10 mouse cellular contexts compared by ENCODE assay signal in genomic region chr5:49857202-49857601, GRCm38 (mm10).
DNase-seq lines count a peak whose midpoint lies in the region; ATAC-seq lines count a peak whose summit lies in the region.
"Had no signal": no experiment of that assay in that cellular context is flagged by ENCODE, and none has a peak within 500 bp of the region (broad histone marks: within the 10 kb centered on the region; RNA-seq: fewer than 3 reads in every experiment).

No protein-coding gene starts in this region.

- ATAC-seq in megakaryocyte progenitor cell, adult 5-6 weeks (replicated peaks; ENCODE audit: poor library complexity) = peak; percentile 44; the same call in 1 of the 2 replicates

- intact Hi-C loops in heart, postnatal 10 days (cut with DNase I) = no loop called here

- no peaks in the 10 kb centered on the region for H3K4me1 ChIP-seq in limb, embryonic 10.5 days
- H3K4me1 ChIP-seq in heart, embryonic 10.5 days = no peaks in the 10 kb centered on the region
- H3K4me1 ChIP-seq: embryonic facial prominence, embryonic 12.5 days; heart, embryonic 15.5 days had no signal

- no peak overlapping the region for H3K27ac ChIP-seq in limb, embryonic 10.5 days
- H3K27ac ChIP-seq in heart, embryonic 10.5 days = no peak overlapping the region
- H3K27ac ChIP-seq: embryonic facial prominence, embryonic 12.5 days; heart, embryonic 15.5 days had no signal

- H3K27me3 ChIP-seq in limb, embryonic 10.5 days (ENCODE audit: low read depth, poor library complexity, severe bottlenecking) = no peaks in the 10 kb centered on the region
- no peaks in the 10 kb centered on the region for H3K27me3 ChIP-seq in heart, embryonic 10.5 days (ENCODE audit: insufficient read depth, poor library complexity, severe bottlenecking)
- H3K27me3 ChIP-seq: embryonic facial prominence, embryonic 12.5 days; heart, embryonic 15.5 days had no signal

- peak; percentile 1 to 9 for DNase-seq in heart, postnatal 10 days
- DNase-seq in heart, adult 18-20 months = no peak
- DNase-seq in testis, postnatal 10 days (ENCODE audit: low spot score) = peak; percentile 49
- no peak for DNase-seq in testis, postnatal 14 days (ENCODE audit: low spot score)
- peak; percentile 26 to 28 for DNase-seq in cerebellum, postnatal 14 days
- no peak for DNase-seq in limb, embryonic 10.5 days (ENCODE audit: low spot score)
- no peak for DNase-seq in heart, embryonic 10.5 days (ENCODE audit: low spot score)

- H3K4me3 ChIP-seq in limb, embryonic 10.5 days = no peak overlapping the region
- no peak overlapping the region for H3K4me3 ChIP-seq in heart, embryonic 10.5 days
- H3K4me3 ChIP-seq: embryonic facial prominence, embryonic 12.5 days; heart, embryonic 15.5 days had no signal

- H3K36me3 ChIP-seq in limb, embryonic 10.5 days = no peaks in the 10 kb centered on the region
- no peaks in the 10 kb centered on the region for H3K36me3 ChIP-seq in heart, embryonic 10.5 days
- H3K36me3 ChIP-seq: embryonic facial prominence, embryonic 12.5 days; heart, embryonic 15.5 days had no signal

- WGBS in limb, embryonic 10.5 days = 38% methylated on average over 1 of the region's 1 CpGs
- WGBS in heart, embryonic 10.5 days = 47% methylated on average over 1 of the region's 1 CpGs

- H3K9me3 ChIP-seq in limb, embryonic 10.5 days (replicated peaks) = no peaks in the 10 kb centered on the region
- no peaks in the 10 kb centered on the region for H3K9me3 ChIP-seq in heart, embryonic 10.5 days
- H3K9me3 ChIP-seq: embryonic facial prominence, embryonic 12.5 days; heart, embryonic 15.5 days had no signal

Comparison
In these comparisons a context has a peak if more than half of its experiments do, and no peak if none do; other contexts are left out.
1. DNase-seq: peak in heart, postnatal 10 days (2 of 2), testis, postnatal 10 days (single experiment) and cerebellum, postnatal 14 days (2 of 2); none in heart, adult 18-20 months (0 of 2), testis, postnatal 14 days (single experiment), limb, embryonic 10.5 days (single experiment) and heart, embryonic 10.5 days (single experiment).